Mouse (Mus musculus) hindbrain, embryonic 14.5 days (tissue): ENCODE results near the gene Nme8. TPM values are rescaled to one million over a fixed set of nuclear protein-coding genes. Genes with fewer than 3 reads are reported as not detected.
A peak's percentile ranks its signal among the peaks of the same experiment; 100 is the strongest.

Source experiments
- ATAC-seq: fragments of 200-750 bp; cut with Nextera tagmentation; 2 replicates; pipeline ENCODE4 v1.8.0; 2017; ENCODE audit warnings: moderate number of reproducible peaks, mild to moderate bottlenecking, moderate TSS enrichment, moderate library complexity; ENCODE audit not compliant: low FRiP score
- DNase-seq: peaks from one replicate; pipeline ENCODE4 v3.0.0-alpha.2; 2015; ENCODE audit warnings: low spot score
- H3K27ac ChIP-seq: fragments of 300-500 bp; sonication (generic); 2 replicates; pipeline ENCODE4 v1.5.1; 2014; ENCODE audit warnings: mild to moderate bottlenecking, moderate library complexity
- H3K27me3 ChIP-seq: fragments of 300-500 bp; sonication (generic); 2 replicates; pipeline ENCODE4 v1.6.1; 2014; ENCODE audit warnings: mild to moderate bottlenecking, low read length, mixed read lengths; ENCODE audit not compliant: control insufficient read depth, insufficient read depth
- H3K36me3 ChIP-seq: fragments of 300-500 bp; sonication (generic); replicated peaks from 2 replicates; pipeline ENCODE4 v1.6.1; 2014; ENCODE audit not compliant: control insufficient read depth, insufficient read depth
- H3K4me1 ChIP-seq: fragments of 300-500 bp; sonication (generic); replicated peaks from 2 replicates; pipeline ENCODE4 v1.6.1; 2014; ENCODE audit warnings: antibody characterized with exemption, low read length, mixed read lengths; ENCODE audit not compliant: control insufficient read depth, insufficient read depth
- H3K4me2 ChIP-seq: fragments of 300-500 bp; sonication (generic); replicated peaks from 2 replicates; pipeline ENCODE4 v1.6.1; 2014; ENCODE audit warnings: mild to moderate bottlenecking, moderate library complexity
- H3K4me3 ChIP-seq: fragments of 300-500 bp; sonication (generic); replicated peaks from 2 replicates; pipeline ENCODE4 v1.5.1; 2014; ENCODE audit warnings: mild to moderate bottlenecking, low read length
- H3K9ac ChIP-seq: fragments of 300-500 bp; sonication (generic); 2 replicates; pipeline ENCODE4 v1.6.1; 2014
- H3K9me3 ChIP-seq: fragments of 300-500 bp; sonication (generic); 2 replicates; pipeline ENCODE4 v1.6.1; 2016; ENCODE audit warnings: low read length; ENCODE audit not compliant: control insufficient read depth
- WGBS: fragments of 180-500 bp; shearing (Covaris S2); extraction: QIAGEN DNeasy Blood & Tissue Kit; methylation state at CpG from one replicate; pipeline ENCODE4 v1.1.7; 2014; 5-methylcytosine and 5-hydroxymethylcytosine counted together
- polyA plus RNA-seq: library from polyadenylated mRNA; unstranded; fragments of >200 nt; fragmentation: Nextera tagmentation; extraction: Ambion mirVana; gene quantifications from 2 replicates; pipeline ENCODE4 v1.2.1, GENCODE M21; 2014

Gene Nme8
- polyA plus RNA-seq, 1 experiment from 2014 or later = 0.17 TPM

GRCm38 (mm10) chr13:19623228-19623905 is 74.2 kb downstream of the Nme8 start:
- ATAC-seq (peak; percentile 47; the same call in 1 of the 2 replicates), DNase-seq (peak; percentile 35)
- no peaks in the 10 kb centered on the region for H3K36me3 ChIP-seq
- no peaks in the 10 kb centered on the region for H3K9me3 ChIP-seq
- peak overlapping the region; percentile 83 for H3K4me2 ChIP-seq
- H3K9ac ChIP-seq = peak overlapping the region; percentile 48
- peaks cover 14% of the 10 kb centered on the region for H3K27me3 ChIP-seq
- 16% methylated on average over 30 of the region's 30 CpGs for WGBS
- no peak overlapping the region for H3K27ac ChIP-seq
- peaks cover 4% of the 10 kb centered on the region; the same call in 1 of the 2 replicates for H3K4me1 ChIP-seq
- peak overlapping the region; percentile 41 for H3K4me3 ChIP-seq

GRCm38 (mm10) chr13:19622573-19623227 is 74.9 kb downstream of the Nme8 start, which contains the start of gene Sfrp4:
TSS of gene Sfrp4 (plus strand) at chr13:19623104.
- 2% methylated on average over 25 of the region's 25 CpGs for WGBS
- DNase-seq = peak; percentile 63
- H3K27ac ChIP-seq = no peak within 1 kb of the TSS

GRCm38 (mm10) chr13:19619216-19619927 is 78.2 kb downstream of the Nme8 start, which contains the start of gene Epdr1:
TSS of gene Epdr1 (minus strand) at chr13:19619927.
- WGBS = under 1% methylated on average over 46 of the region's 46 CpGs
- DNase-seq = peak; percentile 76
- peak; percentile 88 for ATAC-seq
- H3K4me2 ChIP-seq = peak within 1 kb of the TSS; percentile 95
- H3K36me3 ChIP-seq = no peaks in the 10 kb centered on the region
- H3K27ac ChIP-seq = peak within 1 kb of the TSS; percentile 87
- H3K9me3 ChIP-seq = no peaks in the 10 kb centered on the region
- H3K9ac ChIP-seq = peak within 1 kb of the TSS; percentile 96
- peaks cover 11% of the 10 kb centered on the region for H3K27me3 ChIP-seq
- H3K4me3 ChIP-seq = peak within 1 kb of the TSS; percentile 89
- peaks cover 13% of the 10 kb centered on the region; the same call in 1 of the 2 replicates for H3K4me1 ChIP-seq

More at GRCm38 (mm10) chr13:19622573-19623227, 74.9 kb downstream of the Nme8 start, which contains the start of gene Sfrp4:
- peak within 1 kb of the TSS; percentile 48 for H3K9ac ChIP-seq
- H3K27me3 ChIP-seq = peaks cover 14% of the 10 kb centered on the region
- no peaks in the 10 kb centered on the region for H3K36me3 ChIP-seq
- H3K4me3 ChIP-seq = peak within 1 kb of the TSS; percentile 41
- peaks cover 9% of the 10 kb centered on the region; the same call in 1 of the 2 replicates for H3K4me1 ChIP-seq
- no peaks in the 10 kb centered on the region for H3K9me3 ChIP-seq
- peak; percentile 61 for ATAC-seq
- H3K4me2 ChIP-seq = peak within 1 kb of the TSS; percentile 83

DNA sequence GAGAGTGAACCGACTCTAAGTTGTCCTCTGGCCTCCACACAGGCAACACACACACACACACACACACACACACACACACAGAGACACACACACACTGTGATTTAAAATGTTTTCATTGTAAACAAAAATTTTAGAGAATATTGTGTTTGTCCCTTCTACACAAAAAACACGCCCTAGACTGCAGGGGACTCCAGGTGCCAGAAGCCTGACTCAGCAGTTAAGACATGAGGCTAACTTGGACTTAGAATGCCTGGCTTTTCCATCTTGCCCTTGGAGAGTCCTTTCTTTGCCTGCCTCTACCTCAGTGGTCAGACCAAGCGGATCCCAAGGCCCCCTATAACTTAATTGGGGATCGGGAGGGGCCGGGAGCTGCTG is 78.8 kb downstream of the Nme8 start:
- Histone ChIP-seq H3K27ac (peak overlapping the region; percentile 87), H3K4me2 (peak overlapping the region; percentile 95), H3K4me3 (peak overlapping the region; percentile 89), H3K9ac (peak overlapping the region; percentile 96), H3K36me3 (no peaks in the 10 kb centered on the region), H3K4me1 (peaks cover 13% of the 10 kb centered on the region; the same call in 1 of the 2 replicates), H3K9me3 (no peaks in the 10 kb centered on the region), H3K27me3 (peaks cover 7% of the 10 kb centered on the region)
- WGBS = 3% methylated on average over 5 of the region's 5 CpGs
- ATAC-seq = peak; percentile 27
- peak; percentile 57 for DNase-seq

DNA sequence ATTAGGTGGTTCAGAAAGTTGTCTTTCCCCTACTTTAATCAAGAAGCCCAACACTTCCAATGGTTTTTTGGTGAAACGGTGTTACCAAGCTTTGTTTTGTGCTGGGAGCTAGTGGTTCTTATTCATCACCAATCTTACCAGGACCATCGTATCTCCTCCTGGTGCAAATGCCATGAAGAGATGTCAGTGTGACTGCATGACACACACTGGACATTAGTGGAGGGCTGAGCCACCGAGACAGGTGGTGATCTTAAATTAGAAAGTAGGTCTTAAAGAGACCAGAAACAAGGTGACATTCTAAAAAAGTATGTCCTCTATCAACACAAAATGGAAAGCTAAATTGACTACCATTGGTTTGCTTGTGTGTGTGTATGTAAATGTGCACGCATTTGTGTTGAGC is 79.5 kb downstream of the Nme8 start:
- H3K27me3 ChIP-seq = peaks cover 5% of the 10 kb centered on the region
- H3K4me2 ChIP-seq = peak overlapping the region; percentile 95
- peaks cover 13% of the 10 kb centered on the region; the same call in 1 of the 2 replicates for H3K4me1 ChIP-seq
- ATAC-seq (no peak), DNase-seq (no peak)
- WGBS = 92% methylated on average over 4 of the region's 4 CpGs
- H3K9ac ChIP-seq = no peak overlapping the region
- H3K27ac ChIP-seq = no peak overlapping the region
- H3K9me3 ChIP-seq = no peaks in the 10 kb centered on the region
- no peaks in the 10 kb centered on the region for H3K36me3 ChIP-seq
- H3K4me3 ChIP-seq = peak overlapping the region; percentile 89

DNA sequence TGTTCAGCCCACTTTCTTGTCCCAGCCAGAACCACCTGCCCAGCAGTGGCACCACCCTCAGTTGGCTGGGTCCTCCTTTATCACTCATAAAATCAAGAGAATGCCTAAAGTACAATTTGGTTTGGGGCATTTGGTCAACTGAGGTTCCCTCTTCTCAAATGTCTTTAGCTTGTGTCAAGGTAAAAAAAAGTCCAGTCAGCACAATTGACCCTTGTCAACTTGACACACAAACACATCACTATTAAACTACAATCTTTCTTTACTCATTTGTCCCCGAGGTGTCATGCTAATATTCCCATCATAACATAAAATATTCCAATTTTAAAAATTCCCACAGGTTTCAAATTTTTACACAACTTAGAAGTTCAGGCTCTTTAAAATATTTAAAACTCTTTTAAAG is 83.3 kb downstream of the Nme8 start:
- no peaks in the 10 kb centered on the region for H3K9me3 ChIP-seq
- no peak overlapping the region for H3K4me3 ChIP-seq
- DNase-seq (no peak), ATAC-seq (no peak)
- H3K9ac ChIP-seq = no peak overlapping the region
- WGBS = 95% methylated on average over 1 of the region's 1 CpGs
- H3K4me1 ChIP-seq = peaks cover 19% of the 10 kb centered on the region
- no peak overlapping the region for H3K27ac ChIP-seq
- no peak overlapping the region for H3K4me2 ChIP-seq
- no peaks in the 10 kb centered on the region for H3K27me3 ChIP-seq
- no peaks in the 10 kb centered on the region for H3K36me3 ChIP-seq

DNA sequence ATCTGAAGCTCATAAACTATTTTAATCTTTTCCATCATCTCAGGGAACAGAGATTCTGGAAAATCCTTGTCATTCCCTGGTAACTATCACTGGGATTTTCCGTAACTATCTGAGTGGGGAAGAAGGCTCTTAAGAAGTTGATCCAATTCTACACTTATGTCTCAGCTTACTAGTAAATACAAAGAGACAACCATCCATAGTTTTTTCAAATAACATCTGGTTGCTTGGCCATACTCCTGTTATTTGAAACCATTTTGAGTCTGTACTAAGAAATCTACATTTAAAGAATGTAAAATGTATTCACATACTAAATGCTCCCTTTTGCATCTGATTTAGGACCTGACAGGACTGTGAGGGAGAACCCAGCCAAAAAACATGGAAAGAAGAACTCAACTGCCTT is 84.2 kb downstream of the Nme8 start:
- Histone ChIP-seq H3K36me3 (no peaks in the 10 kb centered on the region), H3K27me3 (no peaks in the 10 kb centered on the region), H3K9me3 (no peaks in the 10 kb centered on the region), H3K4me1 (peaks cover 15% of the 10 kb centered on the region), H3K4me3 (no peak overlapping the region), H3K9ac (no peak overlapping the region), H3K4me2 (no peak overlapping the region), H3K27ac (no peak overlapping the region)
- ATAC-seq = no peak
- no peak for DNase-seq
- 82% methylated on average over 1 of the region's 1 CpGs for WGBS

DNA sequence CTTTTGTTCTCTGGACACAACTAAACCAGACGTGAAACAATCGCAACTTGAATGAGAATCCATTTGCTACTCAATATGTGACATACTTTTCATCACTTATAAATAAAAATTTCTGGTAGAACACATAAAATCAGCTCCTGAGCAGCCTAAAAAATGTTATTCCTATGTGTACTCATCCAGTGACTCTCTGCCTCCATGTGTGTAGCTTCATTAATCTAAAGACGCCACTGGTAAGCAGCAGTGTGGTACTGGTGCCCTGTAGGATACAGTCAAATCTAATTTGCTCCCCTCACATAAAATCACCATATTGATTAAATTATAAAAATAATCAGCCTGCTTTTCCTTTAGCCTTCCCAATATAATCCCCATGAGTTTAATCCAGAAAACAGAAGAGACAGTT is 84.6 kb downstream of the Nme8 start:
- no peak overlapping the region for H3K9ac ChIP-seq
- DNase-seq (no peak), ATAC-seq (no peak)
- H3K27me3 ChIP-seq = no peaks in the 10 kb centered on the region
- H3K27ac ChIP-seq = no peak overlapping the region
- H3K9me3 ChIP-seq = no peaks in the 10 kb centered on the region
- H3K4me2 ChIP-seq = no peak overlapping the region
- no peaks in the 10 kb centered on the region for H3K36me3 ChIP-seq
- peaks cover 10% of the 10 kb centered on the region for H3K4me1 ChIP-seq
- H3K4me3 ChIP-seq = no peak overlapping the region
- WGBS = 35% methylated on average over 3 of the region's 3 CpGs

DNA sequence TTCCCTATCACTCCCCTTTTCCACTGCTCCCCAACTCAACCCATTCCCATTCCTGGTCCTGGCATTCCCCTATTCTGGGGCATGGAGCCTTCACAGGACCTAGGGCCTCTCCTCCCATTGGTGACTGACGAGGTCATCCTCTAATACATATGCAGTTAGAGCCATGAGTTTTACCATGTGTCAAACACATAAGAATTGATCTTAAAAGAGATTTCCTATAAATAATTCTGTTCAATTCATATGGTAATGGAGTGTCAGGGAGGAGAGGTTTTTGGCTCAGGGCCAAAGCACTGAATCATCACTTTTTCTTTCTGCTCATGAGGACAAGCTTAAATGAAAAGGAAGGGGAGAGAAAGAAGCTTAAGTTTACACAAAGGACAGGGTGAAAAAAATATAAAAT is 85.2 kb downstream of the Nme8 start:
- no peaks in the 10 kb centered on the region for H3K27me3 ChIP-seq
- DNase-seq (peak; percentile 65), ATAC-seq (peak; percentile 61; the same call in 1 of the 2 replicates)
- H3K36me3 ChIP-seq = no peaks in the 10 kb centered on the region
- H3K4me3 ChIP-seq = no peak overlapping the region
- H3K9ac ChIP-seq = no peak overlapping the region
- 14% methylated on average over 1 of the region's 1 CpGs for WGBS
- H3K9me3 ChIP-seq = no peaks in the 10 kb centered on the region
- H3K27ac ChIP-seq = no peak overlapping the region
- no peak overlapping the region for H3K4me2 ChIP-seq
- H3K4me1 ChIP-seq = peaks cover 10% of the 10 kb centered on the region
